Mouse (Mus musculus): ENCODE results near the gene Rnf114. TPM values are rescaled to one million over a fixed set of nuclear protein-coding genes. Genes with fewer than 3 reads are reported as not detected.

Rnf114 gene
- total RNA-seq, 2 experiments from 2014 or later: 50.9 to 51.6 TPM

DNA sequence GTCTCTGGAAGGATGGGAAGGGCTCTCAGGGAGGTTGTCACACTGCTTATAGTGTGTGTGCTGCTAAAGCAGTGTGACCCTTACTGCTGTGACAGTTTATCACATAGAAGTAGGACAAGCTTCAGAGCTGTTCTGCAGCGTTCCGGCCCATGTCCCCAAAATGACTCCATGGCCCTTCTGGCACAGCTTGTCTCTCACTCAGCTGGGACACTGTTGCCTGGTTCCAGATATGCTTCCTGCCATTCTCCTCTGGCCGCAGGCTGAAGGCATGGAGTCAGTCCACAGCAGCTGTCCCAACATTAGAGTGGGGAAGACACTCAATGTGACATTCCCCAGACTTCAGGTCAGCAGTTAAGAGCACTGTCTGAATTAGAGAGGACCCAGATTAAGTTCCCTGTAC, 33.9 kb upstream of the Rnf114 start:
- H3K4me3 ChIP-seq: no peak overlapping the region
- no peak for TF ChIP-seq CTCF (conservative IDR thresholded peaks at IDR 0.05)
- H3K27ac ChIP-seq: no peak overlapping the region
- DNase-seq (ENCODE audit: low spot score in 2 of 2): no peak

GRCm38 (mm10) chr2:167459071-167459865, 33.2 kb upstream of the Rnf114 start:
- H3K27ac ChIP-seq: no peak overlapping the region
- no peak for TF ChIP-seq CTCF (conservative IDR thresholded peaks at IDR 0.05)
- DNase-seq (ENCODE audit: low spot score in 2 of 2): no peak
- H3K4me3 ChIP-seq: no peak overlapping the region

DNA sequence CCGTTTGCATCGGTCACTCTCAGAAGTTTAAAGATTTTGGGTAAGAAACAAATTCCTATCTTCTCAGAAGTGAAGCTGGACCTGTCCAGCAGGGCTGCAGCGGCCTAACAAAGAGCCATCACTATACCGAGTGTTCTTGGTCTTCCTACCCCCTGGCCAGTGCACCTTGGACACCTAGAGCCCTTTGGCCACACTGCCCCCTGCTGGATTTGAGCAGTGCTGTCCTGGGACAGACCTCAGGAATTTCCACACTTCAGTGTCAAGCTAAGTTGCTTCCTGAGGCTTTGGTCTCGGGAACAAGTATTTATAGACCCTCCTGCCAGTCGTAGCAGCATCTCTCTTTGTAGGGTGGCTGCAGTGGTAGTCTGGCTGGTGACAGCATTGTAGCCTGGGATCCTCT, 29.5 kb upstream of the Rnf114 start:
- Histone ChIP-seq H3K27ac (no peak overlapping the region), H3K4me3 (no peak overlapping the region)
- no peak for DNase-seq (ENCODE audit: low spot score in 2 of 2)
- TF ChIP-seq CTCF (conservative IDR thresholded peaks at IDR 0.05): peak; percentile 90

DNA sequence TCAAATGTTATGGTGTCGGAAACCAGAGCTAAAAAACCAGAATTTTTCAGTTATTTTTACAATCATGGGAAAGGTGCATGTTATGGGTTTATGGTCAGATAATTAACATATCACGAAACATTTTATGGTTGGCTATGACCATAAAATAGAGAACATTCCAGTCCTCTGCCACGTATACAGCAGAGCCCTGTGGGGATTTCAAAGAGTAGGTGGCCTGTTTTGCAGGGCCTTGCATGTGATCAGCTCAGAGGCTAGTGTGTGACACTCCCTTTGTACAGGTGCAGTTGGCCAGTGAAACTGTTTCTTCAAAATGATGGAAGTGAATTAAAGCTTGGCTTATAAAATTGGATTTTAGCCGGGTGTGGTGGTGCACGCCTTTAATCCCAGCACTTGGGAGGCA, 28.6 kb upstream of the Rnf114 start:
- H3K27ac ChIP-seq: no peak overlapping the region
- no peak overlapping the region for H3K4me3 ChIP-seq
- no peak for TF ChIP-seq CTCF (conservative IDR thresholded peaks at IDR 0.05)
- DNase-seq (ENCODE audit: low spot score in 2 of 2): no peak

DNA sequence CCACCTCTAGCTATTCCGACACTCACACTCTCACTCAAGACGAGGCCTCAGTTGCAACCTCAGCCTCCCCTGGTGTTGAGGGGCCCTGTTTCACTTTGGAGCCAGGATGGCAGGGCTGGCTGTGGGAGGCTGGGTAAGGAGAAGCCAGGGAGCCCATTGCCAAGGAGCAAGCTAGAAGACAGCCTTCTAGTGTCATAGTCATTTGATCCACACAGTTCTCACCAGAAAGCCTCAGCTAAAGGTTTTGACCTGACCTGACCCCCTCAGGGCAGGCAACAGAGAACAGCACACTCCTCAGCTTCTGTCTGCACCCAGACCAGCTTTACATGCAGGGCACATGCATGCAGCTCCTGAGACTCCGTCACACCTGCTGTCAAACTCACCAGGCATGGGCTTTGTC, 26.5 kb upstream of the Rnf114 start:
- no peak for TF ChIP-seq CTCF (conservative IDR thresholded peaks at IDR 0.05)
- no peak for DNase-seq (ENCODE audit: low spot score in 2 of 2)
- Histone ChIP-seq H3K27ac (no peak overlapping the region), H3K4me3 (no peak overlapping the region)

- TF ChIP-seq CTCF (conservative IDR thresholded peaks at IDR 0.05): no peak
- DNase-seq (ENCODE audit: low spot score in 2 of 2): no peak
- H3K4me3 ChIP-seq: no peak overlapping the region
Measured at GRCm38 (mm10) chr2:167467214-167467613, 25.2 kb upstream of the Rnf114 start.

DNA sequence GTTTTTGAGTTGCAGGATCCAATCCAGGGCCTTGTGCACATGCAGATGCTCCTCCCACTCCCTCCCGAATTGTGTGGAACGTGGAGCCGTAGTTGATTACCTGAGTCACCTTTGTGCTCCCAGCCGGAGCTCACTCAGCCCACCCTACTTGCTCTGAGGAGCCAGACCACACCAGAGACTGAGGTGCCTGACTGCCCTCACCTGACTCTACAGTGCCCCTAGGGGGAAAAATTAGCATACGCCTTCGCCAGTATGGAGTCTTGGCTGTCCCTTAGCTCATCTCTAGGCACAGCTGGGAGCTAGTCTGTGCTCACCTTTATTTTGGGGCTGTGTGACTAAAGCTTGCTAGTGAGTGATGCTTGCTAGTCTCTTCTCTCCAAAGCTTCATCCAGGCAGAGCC, 24.0 kb upstream of the Rnf114 start:
- Histone ChIP-seq H3K4me3 (no peak overlapping the region), H3K27ac (no peak overlapping the region)
- TF ChIP-seq CTCF (conservative IDR thresholded peaks at IDR 0.05): peak; percentile 40
- no peak for DNase-seq (ENCODE audit: low spot score in 2 of 2)

More at GRCm38 (mm10) chr2:167467214-167467613, 25.2 kb upstream of the Rnf114 start:
- H3K27ac ChIP-seq: no peak overlapping the region

DNA sequence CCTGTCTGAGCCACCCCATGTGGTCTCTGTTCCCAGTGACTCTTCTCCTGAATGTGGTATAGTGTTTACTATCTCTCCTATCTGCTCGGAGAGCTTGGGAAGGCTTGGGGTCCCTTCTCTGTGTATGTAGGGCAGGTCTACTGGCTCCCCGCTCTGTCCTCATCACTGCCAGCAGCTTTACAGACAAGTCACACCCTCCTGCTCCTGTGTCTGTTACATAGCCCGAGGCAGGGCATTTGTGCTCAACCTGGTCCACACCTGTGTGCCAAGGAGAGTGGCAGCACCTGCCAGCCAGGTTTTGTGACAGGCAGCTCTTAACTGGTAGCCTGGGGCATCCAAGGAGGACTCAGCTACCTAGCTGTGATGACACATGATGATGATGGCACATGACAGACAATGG, 21.8 kb upstream of the Rnf114 start:
- no peak for DNase-seq (ENCODE audit: low spot score in 2 of 2)
- Histone ChIP-seq H3K4me3 (no peak overlapping the region), H3K27ac (no peak overlapping the region)
- no peak for TF ChIP-seq CTCF (conservative IDR thresholded peaks at IDR 0.05)

DNA sequence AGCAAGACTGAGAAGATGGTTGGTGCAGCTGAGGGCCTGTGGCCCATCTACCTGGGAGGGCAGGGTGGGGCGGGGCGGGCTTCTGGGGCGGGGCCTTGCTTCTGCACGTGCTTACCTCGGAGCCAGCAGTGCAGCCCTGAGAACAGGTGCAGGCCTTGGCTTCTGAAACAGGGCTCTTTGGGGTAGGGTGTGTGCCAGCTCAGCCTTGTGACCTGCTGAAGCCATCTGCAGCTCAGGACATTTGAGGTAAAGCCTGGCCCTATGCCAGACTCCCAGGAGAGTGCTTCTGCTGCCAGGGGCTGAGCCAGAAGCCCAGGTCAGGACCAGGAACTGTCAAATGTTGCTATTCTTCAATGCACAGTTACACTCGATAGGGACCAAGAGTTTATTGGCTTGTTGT, 20.9 kb upstream of the Rnf114 start:
- no peak overlapping the region for H3K27ac ChIP-seq
- DNase-seq (ENCODE audit: low spot score in 2 of 2): no peak
- TF ChIP-seq CTCF (conservative IDR thresholded peaks at IDR 0.05): no peak
- no peak overlapping the region for H3K4me3 ChIP-seq

DNA sequence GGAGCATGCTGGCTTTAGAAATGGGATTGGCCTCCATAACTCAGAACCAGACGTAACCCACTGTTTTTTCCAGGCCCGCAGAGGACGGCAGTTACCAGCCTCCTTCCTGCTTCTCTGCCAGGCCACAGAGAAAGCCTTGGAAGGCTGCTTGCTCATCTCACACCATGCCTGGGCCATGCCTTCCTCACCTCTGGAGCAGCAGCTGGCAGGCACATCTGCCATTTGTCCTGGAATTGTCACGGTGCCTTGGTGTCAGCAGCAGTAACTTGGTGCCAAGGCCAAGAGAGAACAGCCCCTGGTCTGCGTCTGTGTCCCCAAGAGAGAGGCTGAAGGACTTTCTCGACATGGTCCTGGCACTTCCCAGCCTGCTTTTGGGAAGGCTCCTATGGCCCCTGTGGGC, 18.2 kb upstream of the Rnf114 start:
- DNase-seq (ENCODE audit: low spot score in 2 of 2): no peak
- TF ChIP-seq CTCF (conservative IDR thresholded peaks at IDR 0.05): no peak
- Histone ChIP-seq H3K27ac (no peak overlapping the region), H3K4me3 (no peak overlapping the region)

DNA sequence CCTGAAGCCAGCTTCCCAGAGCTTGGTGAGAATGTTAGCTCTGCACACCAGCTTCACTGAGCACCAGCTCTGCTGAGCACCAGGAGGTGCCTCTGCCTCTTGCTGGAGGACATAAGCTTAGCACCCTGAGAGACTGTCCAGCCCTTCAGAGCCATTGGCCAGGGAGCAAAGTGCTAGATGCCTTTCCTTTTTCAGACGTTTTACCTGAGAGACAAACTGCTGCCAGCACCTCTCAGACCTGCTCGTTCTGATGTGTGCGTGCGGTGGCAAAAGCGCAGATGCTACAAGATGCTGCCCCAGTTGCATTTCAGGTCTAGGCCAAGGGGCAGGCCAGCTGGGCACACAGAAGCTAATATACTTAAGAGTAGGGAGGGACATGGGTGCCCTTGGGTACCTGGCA, 16.8 kb upstream of the Rnf114 start:
- no peak for TF ChIP-seq CTCF (conservative IDR thresholded peaks at IDR 0.05)
- H3K27ac ChIP-seq: peak overlapping the region; percentile 92
- no peak for DNase-seq (ENCODE audit: low spot score in 2 of 2)
- no peak overlapping the region for H3K4me3 ChIP-seq

- TF ChIP-seq CTCF (conservative IDR thresholded peaks at IDR 0.05): peak; percentile 58
- peak; percentile 74 to 79 for DNase-seq (ENCODE audit: low spot score in 2 of 2)
- H3K4me3 ChIP-seq: no peak overlapping the region
- H3K27ac ChIP-seq: peak overlapping the region; percentile 92
Measured at GRCm38 (mm10) chr2:167476200-167476688, 16.2 kb upstream of the Rnf114 start.

DNA sequence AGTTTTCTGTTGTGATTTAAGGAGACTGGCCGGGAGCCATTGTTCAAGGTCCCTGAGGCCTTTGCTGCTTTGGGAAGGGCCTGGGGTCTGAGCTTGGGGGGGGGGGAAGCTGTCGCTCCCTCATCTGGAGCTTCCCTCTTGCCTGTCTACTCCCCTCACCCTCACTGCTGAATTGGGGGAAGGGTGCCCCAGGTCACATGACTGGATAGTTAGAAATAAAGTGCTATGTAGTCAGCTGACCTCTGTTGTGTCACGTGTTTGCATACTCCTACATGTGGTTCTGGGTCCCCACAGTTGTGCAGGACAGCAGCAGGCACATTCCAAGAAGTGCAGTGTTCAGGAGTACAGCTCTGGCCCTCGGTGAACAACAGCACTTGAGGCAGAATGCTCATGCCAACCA, 15.7 kb upstream of the Rnf114 start:
- Histone ChIP-seq H3K4me3 (no peak overlapping the region), H3K27ac (peak overlapping the region; percentile 92)
- DNase-seq (ENCODE audit: low spot score in 2 of 2): no peak
- TF ChIP-seq CTCF (conservative IDR thresholded peaks at IDR 0.05): no peak

DNA sequence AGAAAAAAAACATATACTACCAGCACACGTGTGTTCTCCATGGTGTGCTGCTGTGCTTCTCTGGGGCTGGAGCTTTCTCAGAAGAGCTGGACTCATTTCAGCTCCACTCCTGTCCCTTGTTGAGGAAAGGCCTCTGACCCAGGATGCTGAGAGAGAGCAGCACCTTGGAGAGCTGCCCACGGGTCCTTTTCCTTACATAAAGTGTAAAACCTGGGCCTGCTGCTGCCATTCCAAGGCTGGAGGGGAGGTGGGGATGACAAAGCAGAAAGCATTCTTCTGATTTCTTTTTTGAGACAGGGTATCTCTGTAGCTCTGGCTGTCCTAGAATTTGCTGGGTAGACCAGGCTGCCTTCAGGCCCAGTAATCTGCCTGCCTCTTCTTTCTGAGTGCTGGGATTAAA, 14.3 kb upstream of the Rnf114 start:
- Histone ChIP-seq H3K4me3 (no peak overlapping the region), H3K27ac (peak overlapping the region; percentile 67)
- TF ChIP-seq CTCF (conservative IDR thresholded peaks at IDR 0.05): no peak
- DNase-seq (ENCODE audit: low spot score in 2 of 2): no peak
